Mouse (Mus musculus): ENCODE measurements around the gene Chaf1a.
"Not testable (repeated sequence)": the region's sequence is repeated elsewhere in the genome, so short reads cannot be mapped to it uniquely, and the experiment has no call there.

Chaf1a gene

DNA sequence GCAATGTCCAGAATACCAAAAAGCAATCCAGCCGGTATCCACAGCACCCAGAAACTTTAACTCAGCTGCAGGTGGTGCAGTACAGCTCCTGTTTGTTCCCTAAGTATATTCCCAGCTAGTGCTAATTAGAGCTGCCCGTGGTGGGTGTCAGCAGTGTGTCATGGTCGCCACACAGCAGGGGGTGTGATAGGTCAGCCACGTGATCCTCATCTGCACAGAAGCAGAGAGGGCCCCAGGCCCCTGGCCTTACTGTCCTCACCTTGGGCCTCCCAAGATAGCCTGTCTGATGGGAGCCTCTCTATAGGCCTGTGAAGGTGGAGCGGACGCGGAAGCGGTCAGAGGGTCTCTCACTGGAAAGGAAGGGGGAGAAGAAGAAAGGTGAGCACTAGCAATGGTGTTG, 57.9 kb downstream of the Chaf1a start:
- DNase-seq = no peak

DNA sequence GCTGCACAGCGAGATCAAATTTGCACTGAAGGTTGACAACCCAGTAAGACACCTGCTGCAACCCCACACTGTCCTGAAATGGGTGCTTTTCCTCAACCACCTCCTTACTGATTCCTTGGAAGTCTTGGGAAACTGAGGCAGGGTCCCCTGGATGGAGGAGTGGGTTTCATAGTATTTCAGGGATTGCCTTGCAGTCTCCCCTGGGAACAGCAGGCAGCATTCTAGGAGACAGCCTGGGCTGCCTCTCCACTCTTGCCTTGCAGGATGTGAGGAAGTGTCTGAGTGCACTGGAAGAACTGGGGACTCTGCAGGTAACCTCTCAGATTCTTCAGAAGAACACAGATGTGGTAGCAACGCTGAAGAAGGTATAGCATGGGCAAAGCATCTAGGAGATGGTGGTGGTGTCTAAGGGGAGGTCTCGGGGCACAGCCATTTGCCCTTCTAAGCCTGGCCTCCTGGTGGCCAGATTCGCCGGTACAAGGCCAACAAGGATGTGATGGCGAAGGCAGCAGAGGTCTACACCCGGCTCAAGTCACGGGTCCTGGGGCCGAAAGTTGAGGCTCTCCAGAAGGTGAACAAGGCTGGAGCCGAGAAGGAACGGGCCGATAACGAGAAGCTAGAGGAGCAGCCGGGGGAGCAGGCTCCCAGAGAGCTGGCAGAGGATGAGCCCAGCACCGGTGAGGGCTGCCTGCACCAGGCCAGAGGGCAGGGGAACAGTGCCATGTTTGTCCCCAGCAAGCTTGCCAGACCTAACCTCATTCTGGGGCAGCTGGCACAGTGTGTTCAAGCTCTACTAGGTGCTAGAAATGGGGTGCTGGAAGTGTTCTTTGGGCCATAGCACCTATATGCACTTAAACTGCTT, 58.7 kb downstream of the Chaf1a start:
- DNase-seq = no peak

DNA sequence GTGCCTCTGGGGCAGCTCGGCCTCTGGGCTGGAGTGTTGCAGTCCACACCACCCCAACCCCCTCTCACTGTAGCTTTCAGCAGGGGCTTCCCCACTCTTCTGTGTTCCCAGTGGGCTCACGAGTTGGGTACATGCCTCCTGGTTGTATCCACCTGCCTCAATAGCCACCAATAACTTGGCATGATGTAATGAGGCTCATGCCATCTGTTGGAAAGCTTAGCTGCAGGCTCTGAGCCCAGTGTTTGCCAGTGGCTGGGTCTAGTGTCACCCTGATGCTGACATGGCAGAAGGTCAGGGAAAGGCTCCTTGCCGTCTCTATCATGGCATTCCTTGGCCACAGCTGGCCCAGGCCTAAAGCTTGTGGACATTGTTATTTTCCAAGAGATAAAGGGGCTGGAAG, 60.6 kb downstream of the Chaf1a start:
- DNase-seq = no peak

DNA sequence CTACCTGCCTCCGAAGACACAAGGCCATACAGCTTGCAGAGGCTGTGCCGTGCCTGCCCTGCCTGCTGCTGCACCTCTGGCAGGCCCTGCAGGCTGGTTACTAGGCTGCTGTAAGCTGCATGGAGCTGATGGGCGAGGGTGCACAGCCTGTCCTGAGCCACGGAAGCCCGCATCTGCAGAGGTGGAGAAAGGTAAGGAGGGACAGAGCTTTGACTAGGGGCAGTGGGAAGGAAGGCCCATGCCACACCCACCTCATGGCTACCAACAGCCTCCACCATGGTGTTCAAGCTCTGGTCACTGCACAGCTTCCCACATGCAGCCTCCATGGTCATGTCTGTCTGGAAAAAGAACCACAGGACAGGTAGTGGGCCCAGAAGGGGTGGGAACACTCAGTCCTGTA, 61.9 kb downstream of the Chaf1a start:
- DNase-seq = no peak

DNA sequence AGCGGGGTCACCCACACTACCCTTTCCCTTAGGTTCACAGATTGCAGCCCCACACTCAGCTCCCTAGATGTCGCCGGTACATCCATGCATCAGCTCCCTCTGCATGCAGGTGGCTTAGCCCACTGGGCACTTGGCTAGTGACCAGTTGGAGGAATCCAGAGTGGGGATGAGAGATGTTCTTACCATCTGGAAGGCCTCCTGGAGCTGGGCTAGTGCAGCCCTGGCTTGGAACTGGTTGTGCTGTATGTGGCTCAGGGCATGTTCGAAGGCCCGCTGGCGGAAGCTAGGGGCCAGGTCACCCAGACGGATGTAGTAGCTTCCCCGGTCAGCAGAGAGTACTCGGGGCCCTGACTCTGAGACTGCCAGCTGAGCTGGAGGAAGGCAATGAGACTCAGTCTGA, 62.7 kb downstream of the Chaf1a start:
- no peak for DNase-seq

DNA sequence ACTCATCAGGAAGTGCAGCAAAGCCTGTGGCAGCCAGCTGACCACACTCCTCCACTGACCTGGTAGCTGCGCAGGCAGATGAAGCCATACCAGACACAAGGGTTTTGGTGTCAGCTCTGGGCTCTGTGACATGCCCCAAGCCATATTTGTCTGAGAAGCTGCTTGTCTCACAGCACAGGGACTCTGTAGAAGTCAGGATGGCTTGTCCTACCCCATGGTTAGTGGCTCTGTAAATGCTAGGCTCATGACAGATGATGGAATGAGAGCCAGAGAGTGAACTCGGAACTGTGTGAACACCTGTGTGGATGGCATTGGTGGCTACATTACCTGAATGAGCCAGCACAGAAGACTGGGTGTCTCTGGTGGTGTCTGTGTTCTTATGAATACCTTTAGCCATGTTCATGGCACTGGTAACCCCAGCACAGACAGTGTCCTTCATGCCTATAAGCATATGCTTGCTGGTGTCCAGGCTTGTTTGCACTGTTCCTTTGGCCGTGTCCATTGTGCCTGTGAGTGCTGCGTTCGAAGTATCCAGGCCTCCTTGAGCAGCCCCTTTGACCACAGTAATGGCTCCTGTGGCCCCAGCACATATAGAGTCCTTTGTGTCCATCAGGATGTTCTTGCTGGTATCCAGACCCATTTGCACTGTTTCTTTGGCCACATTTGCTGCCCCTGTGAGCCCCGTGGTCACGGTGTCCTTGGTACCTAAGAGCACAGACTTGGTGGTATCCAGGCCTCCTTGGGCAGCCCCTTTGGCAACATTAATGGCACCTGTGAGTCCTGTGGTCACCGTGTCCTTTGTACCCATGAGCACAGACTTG, 63.4 kb downstream of the Chaf1a start:
- DNase-seq = no peak

DNA sequence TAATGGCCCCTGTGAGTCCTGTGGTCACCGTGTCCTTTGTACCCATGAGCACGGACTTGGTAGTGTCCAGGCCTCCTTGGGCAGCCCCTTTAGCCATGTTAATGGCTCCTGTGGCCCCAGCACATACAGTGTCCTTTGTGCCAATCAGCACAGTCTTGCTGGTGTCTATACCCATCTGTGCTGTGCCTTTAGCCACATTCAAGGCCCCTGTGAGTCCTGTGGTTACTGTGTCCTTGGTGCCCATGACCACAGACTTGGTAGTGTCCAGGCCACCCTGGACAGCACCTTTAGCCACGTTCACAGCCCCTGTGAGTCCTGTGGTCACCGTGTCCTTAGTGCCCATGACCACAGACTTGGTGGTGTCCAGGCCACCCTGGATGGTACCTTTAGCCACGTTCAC, 64.6 kb downstream of the Chaf1a start:
- not testable (repeated sequence) for DNase-seq

DNA sequence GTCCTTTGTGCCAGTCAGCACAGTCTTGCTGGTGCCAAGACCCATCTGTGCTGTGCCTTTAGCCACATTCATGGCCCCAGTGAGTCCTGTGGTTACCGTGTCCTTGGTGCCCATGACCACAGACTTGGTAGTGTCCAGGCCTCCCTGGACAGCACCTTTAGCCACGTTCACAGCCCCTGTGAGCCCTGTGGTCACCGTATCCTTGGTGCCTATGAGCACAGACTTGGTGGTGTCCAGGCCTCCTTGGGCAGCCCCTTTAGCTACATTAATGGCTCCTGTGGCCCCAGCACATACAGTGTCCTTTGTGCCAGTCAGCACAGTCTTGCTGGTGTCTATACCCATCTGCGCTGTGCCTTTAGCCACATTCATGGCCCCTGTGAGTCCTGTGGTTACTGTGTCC, 66.2 kb downstream of the Chaf1a start:
- not testable (repeated sequence) for DNase-seq

DNA sequence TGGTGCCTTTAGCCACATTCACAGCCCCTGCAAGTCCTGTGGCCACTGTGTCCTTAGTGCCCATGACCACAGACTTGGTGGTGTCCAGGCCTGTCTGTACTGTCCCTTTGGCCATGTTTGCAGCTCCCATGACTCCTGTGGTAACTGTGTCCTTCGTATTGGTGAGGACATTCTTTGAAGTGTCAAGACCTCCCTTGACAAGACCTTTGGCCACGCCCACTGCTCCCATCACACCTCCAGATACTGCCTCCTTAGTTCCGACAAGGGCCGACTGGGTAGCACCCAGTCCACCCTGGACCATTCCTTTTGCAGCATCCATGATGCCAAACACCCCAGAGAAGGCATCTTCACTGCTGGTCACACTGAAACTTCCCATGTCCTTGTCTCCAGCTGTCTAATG, 66.7 kb downstream of the Chaf1a start:
- DNase-seq = no peak

DNA sequence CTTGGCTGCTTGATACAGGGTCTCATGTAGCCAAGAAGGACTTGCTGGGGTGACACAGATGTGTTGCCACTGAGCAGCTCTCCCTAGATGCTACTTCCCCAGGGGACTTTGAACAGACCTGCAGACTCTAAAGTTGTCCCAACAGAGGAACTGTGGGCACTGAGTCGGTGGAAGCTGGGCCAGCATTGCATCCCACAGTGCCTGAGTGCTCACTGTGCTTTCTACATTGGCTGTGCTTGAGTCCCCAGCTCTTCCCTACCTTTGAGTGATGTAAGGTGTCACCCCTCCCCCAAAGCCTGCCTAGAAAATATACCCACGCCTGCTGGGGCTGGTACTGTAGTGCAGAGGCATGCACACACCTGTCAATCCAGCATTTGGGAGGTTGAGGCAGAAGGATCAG, 67.5 kb downstream of the Chaf1a start:
- DNase-seq = no peak

DNA sequence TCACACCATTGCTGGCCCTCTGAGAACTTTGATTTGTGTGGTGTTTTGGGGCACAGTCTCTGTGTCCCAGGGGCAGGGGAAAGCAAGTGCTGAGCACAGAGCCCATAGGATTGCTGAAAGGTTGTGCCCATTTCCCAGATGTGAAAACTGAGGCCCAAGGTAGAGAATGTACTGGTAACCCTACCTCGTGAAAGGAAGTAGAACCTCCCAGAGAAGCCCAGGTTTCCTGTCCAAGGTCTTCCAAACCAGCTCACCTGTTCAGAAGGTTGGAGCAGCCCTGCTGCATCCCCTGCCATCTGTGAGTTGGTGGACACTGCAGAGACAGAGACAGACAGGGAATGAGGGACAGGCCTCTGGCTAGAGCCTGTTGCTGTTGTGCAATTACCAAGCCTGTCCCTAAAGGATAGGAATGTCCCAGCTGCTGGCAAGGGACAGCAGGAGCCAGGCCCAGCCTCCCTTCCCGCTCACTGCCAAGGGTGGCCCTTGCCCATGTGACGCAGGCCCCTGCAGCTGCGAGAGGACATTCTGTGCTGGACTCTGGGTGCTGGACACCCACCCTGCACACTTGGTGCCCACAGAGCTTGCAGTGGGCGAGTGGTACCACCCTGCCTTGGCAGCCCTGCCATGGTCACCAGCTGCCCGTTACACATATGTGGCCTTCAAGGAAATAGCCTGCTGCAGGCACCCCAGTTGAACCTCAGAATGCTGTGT, 68.2 kb downstream of the Chaf1a start:
- DNase-seq = no peak

DNA sequence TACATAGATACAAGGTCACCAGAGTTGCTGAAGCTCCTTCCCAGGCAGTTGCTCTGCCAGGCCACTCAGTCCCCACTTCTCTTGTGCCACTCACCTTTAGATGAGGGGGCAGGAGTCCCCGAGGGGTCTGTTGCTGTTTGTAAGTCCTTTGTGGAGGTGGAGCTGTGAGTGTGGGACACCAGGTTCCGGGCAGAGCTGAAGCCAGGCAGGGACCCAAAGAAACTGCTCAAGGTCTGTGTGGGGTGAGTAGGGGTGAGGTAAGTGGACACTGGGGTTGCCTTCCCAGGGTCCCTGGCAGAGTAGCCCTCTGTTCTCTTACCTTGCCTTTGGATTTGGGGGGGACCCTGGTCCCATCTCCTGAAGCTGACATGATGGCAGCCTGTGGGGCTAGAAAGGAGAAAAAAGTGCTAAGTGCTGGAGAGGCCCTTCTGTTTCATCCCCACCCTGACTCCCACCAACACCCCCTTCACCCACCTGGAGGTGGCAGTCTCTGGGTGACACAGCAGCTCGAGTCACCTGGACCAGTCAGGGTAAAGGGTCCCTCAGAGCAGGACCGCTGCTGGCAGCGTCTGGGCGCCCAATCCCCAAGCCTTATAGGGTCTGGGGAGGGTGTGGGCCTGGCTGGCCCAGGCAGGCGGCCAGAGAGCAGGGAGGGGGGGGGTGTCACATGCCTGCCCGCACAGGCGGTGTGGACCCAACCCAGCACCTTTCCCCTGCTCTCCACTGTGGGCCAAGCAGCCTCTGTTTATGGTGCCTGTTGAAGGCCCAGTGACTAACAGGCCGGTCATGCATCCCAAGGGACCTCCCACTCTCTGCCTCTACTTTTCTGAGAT, 69.2 kb downstream of the Chaf1a start, which contains the start of gene Plin4:
TSS of gene Plin4 (minus strand) at position 585 of the 833 bp plus-strand sequence.
- DNase-seq = no peak

DNA sequence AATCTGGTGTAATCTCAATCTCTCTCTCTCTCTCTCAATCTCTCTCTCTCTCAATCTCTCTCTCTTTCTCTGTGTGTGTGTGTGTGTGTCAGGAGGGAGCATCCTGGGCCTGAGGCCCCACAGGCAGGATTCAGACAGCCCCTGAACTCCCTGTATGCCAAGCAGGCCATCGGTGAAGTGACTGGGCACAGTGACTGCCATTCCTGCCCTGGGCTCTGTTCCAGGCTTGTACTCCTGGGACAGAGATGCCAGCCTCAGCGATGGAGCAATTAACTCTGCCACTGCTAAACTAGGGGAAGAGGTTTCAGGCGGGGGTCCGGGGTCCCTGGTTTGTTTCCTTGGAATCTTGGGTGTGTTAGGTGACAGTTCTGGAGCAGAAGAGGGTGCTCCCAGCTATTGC, 70.3 kb downstream of the Chaf1a start:
- DNase-seq = no peak

DNA sequence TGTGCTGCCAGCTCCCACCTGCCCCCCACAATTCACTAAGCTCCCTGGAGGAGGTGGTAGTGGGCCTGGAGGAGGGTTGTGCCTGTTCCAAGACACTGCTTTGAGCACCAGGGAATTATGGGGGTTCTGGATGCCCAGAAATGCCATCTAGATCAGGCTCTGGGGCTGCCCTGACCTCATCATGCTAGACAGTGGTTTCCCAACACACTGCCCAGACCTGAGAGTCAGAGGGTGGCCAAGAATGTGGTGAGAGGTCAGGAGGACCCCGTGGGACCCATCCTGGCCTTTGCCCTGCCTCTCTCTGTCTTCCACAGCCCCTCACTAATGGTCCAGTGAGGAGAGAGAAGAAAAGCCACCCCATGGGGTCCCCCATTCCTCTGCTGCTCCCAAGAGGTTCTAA, 70.8 kb downstream of the Chaf1a start:
- no peak for DNase-seq

DNA sequence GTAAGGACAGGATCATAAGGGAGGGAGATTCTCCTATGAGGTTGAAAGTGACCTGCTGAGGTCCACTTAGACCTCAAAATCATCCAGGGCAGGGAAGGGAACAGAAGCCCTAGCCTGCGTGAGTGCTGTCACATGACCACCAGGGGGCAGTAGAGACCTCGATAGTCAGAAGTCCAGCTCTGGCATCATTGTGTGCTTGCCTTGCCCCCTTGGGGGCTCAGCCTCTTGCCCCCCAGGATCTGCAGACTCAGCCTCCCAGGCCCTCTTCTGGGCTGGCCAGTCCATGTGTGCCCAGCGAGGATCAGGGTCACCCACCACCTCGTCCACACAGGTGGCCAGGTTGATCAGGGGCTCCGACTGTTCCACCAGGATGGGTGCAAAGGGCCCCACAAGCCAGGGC, 71.6 kb downstream of the Chaf1a start:
- DNase-seq = peak; percentile 70 to 79

DNA sequence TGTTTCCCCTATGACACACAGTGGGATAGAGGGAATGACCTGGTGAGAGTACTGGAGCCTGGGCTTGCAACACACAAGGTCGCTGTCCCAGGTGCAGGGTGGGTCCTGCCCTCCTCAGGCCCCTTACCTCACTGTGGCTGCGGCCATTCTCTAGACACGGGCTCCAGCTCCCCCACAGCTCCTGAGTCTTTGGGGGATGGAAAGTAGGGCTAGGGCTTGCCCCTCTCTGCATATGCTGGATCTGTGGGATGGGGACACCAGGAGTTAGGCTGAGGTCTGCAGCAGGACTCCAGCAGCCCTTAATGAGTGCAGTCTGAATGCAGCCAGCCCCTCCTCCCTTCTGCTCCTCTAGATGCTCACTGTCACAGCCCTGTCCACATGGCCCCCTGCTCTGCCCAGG, 72.5 kb downstream of the Chaf1a start:
- DNase-seq = no peak

DNA sequence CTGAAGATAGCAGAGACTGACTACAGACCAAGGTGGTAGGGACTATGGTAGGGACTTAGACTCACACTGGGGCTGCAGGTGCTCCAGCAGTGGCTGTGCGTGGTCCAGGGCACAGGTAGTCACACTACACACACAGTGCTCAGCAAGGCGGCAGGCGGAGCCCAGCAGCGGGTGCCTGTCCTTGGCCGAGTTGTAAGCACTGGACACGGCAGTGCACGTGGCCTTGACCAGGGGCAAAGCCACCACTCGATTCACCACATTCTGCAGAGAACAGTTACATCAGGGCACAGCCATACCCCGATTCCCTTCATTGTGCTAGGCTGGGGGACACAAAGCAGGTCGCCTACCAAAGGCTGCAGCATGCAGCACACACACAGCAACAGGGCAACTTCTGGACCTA, 76.0 kb downstream of the Chaf1a start:
- DNase-seq = no peak

DNA sequence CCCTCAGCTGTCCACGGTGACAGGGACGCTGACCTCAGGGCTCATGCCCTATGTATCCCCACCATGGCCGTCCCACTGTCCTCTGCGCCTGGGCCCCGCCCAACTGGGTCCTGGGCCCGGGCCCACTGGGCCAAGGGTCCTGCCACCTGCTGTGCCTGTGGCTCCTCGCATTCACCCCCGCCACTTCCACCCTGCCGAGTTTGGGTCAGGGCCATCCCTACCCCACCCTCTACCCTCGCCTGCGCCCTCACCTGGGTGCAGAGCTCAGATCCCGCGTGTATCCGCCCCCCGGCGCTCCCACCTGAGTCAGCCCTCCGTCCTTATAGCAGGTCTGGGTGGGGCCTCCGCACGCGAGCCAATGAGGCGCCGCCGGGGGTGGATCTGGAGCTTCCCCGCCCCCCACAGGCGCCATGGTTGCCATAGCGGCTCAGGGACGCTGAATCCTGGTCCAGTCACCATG, 77.0 kb downstream of the Chaf1a start, which contains the start of gene Plin5:
TSS of gene Plin5 (minus strand) at position 346 of the 460 bp plus-strand sequence.
- DNase-seq = peak; percentile 81 to 88

DNA sequence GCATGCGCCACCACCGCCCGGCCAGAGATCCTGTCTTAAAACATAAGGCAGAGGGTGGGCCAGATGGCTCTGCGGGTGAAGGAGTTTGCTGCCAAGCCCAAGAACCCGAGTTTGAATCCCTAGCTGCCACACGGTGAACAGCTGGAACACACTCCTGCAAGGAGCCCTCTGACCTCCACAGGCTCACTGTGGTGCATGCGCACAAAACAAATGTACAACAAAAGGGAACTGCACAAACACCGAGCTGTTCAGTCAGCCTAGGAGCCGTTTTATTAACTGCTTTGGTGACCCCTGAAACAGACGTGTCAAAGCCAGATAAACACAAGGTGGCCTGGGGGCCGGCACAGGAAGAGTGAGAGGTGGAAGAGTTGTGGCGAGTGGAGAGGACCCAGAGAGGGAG, 79.2 kb downstream of the Chaf1a start:
- no peak for DNase-seq

DNA sequence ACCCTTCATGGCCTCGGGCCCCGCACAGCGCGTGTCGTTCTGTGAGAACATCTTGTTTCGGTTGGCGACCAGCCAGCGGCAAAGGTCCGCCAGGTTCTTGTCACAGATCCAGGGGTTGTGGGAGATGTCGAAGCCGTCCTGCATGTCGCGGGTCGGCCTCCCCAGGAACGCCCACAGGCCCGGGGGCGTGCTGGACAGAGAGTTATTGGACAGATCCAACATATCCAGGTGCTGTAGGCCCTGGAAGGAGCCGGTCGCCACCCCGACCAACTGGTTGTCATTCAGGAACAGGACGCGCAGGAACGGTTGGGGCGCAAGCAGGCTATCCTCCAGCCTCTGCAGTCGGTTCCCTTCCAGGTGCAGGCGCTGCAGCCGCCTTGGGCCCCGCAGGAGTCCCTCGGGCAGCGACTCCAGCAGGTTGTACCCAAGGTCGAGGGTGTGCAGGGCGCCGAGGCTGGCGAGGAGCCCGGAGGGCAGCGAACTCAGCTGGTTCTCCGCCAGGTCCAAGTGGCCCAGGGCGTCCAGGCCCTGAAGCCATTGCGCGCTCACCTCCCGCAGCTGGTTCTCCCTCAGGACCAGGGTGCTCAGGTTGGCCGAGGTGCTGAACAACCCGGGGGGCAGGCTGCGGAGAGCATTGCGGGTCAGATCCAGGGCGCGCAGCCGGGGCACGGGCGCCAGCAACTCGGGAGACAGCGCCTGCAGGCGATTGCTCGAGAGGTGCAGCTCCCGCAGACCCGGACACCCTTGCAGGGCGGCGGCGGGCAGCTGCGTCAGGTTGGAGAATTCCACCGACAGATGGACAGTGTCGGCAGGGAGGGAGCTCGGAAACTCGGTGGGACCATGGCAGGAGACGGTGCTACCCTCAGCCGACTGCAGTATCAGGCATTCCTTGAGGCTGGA, 80.0 kb downstream of the Chaf1a start:
- DNase-seq = peak; percentile 56 to 69

DNA sequence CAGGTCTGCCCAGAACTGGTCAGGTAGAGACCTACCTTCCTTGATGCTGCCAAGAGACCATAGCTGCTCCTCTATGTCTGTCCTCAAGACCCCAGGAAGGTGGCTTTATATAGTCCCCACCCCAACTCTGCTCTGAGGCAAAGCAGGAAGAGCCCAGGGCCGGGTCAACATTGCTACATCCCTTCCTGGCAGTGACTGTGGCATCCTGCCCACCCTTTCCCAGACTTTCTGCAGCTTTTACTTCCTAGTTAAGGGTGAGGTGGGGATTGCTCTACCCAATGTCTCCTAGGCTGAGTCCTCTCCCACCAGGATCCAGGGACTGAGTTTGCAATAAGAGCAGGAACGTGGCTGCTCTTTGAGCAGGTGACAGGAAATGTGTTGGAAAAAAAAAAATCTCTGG, 81.6 kb downstream of the Chaf1a start, which contains the start of gene Lrg1:
TSS of gene Lrg1 (minus strand) at position 176 of the 400 bp plus-strand sequence.
- DNase-seq = no peak

All from kidney, postnatal 4 days (tissue).